Mouse (Mus musculus) brown adipose tissue, adult 24 weeks (tissue): ENCODE results near the gene Gm14781. TPM values are rescaled to one million over a fixed set of nuclear protein-coding genes. Genes with fewer than 3 reads are reported as not detected.
"Not testable (repeated sequence)": the region's sequence is repeated elsewhere in the genome, so short reads cannot be mapped to it uniquely, and the experiment has no call there.

Source experiments
- H3K27ac ChIP-seq: fragments of 200-500 bp; replicated peaks from 2 replicates; pipeline ENCODE4 v1.5.1; 2012; ENCODE audit warnings: low read depth, mild to moderate bottlenecking, low read length
- H3K4me1 ChIP-seq: fragments of 200-500 bp; 2 replicates; pipeline ENCODE4 v1.6.1; 2012; ENCODE audit warnings: low read length, mixed read lengths; ENCODE audit not compliant: control insufficient read depth, insufficient read depth, insufficient read length
- H3K4me3 ChIP-seq: fragments of 200-500 bp; 2 replicates; pipeline ENCODE4 v1.5.1; 2012; ENCODE audit warnings: low read depth, mild to moderate bottlenecking, low read length, moderate library complexity; ENCODE audit not compliant: insufficient read depth
- polyA plus RNA-seq: library from polyadenylated mRNA; stranded (reverse); fragments of >200 nt; gene quantifications from 2 replicates; pipeline ENCODE4 v1.2.4, GENCODE M21; 2012; ENCODE audit not compliant: missing spikeins, insufficient read depth, insufficient read length

Gene Gm14781
- not detected in 2 replicates for polyA plus RNA-seq

- not testable (repeated sequence) for H3K4me1 ChIP-seq, H3K27ac ChIP-seq, H3K4me3 ChIP-seq
Observed at GRCm38 (mm10) chrX:91631894-91632293, at the start of gene Gm14781. Gm14781 (plus strand) TSS chrX:91632194.

DNA sequence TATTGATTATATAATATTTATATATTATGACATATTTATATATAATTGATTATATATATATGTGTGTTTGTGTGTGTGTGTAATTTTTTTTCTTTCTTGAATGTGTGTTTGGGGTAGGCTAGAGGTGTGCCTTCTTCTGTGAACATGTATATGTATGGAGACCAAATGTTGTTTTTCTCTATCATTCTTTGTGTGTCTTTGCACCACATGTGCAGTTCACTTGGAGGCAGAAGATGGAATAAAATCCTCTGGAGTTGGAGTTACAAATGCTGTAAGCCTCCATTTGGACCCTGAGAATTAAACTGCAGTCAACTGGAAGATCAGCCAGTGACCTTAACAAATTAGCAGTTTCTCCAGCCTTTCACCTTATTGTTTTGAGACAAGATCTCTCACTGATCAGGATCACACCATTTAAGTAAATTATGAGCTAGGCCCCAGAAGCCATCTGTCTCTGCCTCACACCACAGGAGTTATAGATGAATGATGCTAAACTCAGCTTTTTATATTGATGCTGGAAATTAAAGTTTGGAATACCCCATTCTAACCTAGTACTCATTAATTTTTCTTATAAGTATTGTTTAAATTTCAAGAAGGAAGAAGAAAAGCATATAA lies 23.1 kb downstream of the Gm14781 start:
- H3K27ac ChIP-seq, H3K4me1 ChIP-seq: not testable (repeated sequence)

More for the DNA sequence above, 23.1 kb downstream of the Gm14781 start:
- H3K4me3 ChIP-seq: not testable (repeated sequence)

Other genes with a start within 250 kb of the Gm14781 start
- not detected in 2 replicates for gene Gm5072, start 239.7 kb upstream of the Gm14781 start, polyA plus RNA-seq
- not detected in 2 replicates for gene Gm8914, start 152.1 kb upstream of the Gm14781 start, polyA plus RNA-seq
- not detected in 2 replicates for gene 1700084M14Rik, start 56.3 kb upstream of the Gm14781 start, polyA plus RNA-seq
- gene Mageb5, start 150.8 kb downstream of the Gm14781 start, polyA plus RNA-seq: not detected in 2 replicates